Mouse (Mus musculus) heart, embryonic 10.5 days (tissue): Measurements from ENCODE around the gene Inca1. TPM values are rescaled to one million over a fixed set of nuclear protein-coding genes. Genes with fewer than 3 reads are reported as not detected.
A peak's percentile ranks its signal among the peaks of the same experiment; 100 is the strongest.

Source experiments
- DNase-seq: peaks from one replicate; pipeline ENCODE4 v3.0.0-alpha.2; 2017; ENCODE audit warnings: low spot score
- H3K27ac ChIP-seq: fragments of 300-500 bp; sonication (generic); 2 replicates; pipeline ENCODE4 v1.5.1; 2016; ENCODE audit warnings: mild to moderate bottlenecking
- H3K27me3 ChIP-seq: fragments of 300-500 bp; sonication (generic); 2 replicates; pipeline ENCODE4 v1.6.1; 2016; ENCODE audit warnings: mild to moderate bottlenecking; ENCODE audit not compliant: poor library complexity, insufficient read depth, severe bottlenecking
- H3K36me3 ChIP-seq: fragments of 300-500 bp; sonication (generic); 2 replicates; pipeline ENCODE4 v1.6.1; 2016; ENCODE audit warnings: mild to moderate bottlenecking, moderate library complexity
- H3K4me1 ChIP-seq: fragments of 300-500 bp; sonication (generic); 2 replicates; pipeline ENCODE4 v1.6.1; 2016; ENCODE audit warnings: mild to moderate bottlenecking
- H3K4me3 ChIP-seq: fragments of 300-500 bp; sonication (generic); 2 replicates; pipeline ENCODE4 v1.5.1; 2016; ENCODE audit warnings: mild to moderate bottlenecking, moderate library complexity
- H3K9me3 ChIP-seq: fragments of 300-500 bp; sonication (generic); 2 replicates; pipeline ENCODE4 v1.6.1; 2016; ENCODE audit warnings: mild to moderate bottlenecking, moderate library complexity
- WGBS: fragments of 180-500 bp; shearing (Covaris S2); methylation state at CpG from one replicate; pipeline ENCODE4 v1.1.7; 2016; 5-methylcytosine and 5-hydroxymethylcytosine counted together
- polyA plus RNA-seq: library from polyadenylated mRNA; unstranded; fragments of >200 nt; fragmentation: Nextera tagmentation; extraction: Ambion mirVana; gene quantifications from 2 replicates; pipeline ENCODE4 v1.2.1, GENCODE M21; 2016

Inca1 gene
- polyA plus RNA-seq, 1 experiment from 2014 or later, result 1.6 TPM

- Histone ChIP-seq H3K36me3 (peaks cover 1% of the 10 kb centered on the region; the same call in 1 of the 2 replicates), H3K27me3 (no peaks in the 10 kb centered on the region), H3K4me1 (peaks cover 23% of the 10 kb centered on the region), H3K9me3 (no peaks in the 10 kb centered on the region), H3K27ac (no peak overlapping the region), H3K4me3 (no peak overlapping the region)
- no peak for DNase-seq
- WGBS, result 74% methylated on average over 3 of the region's 3 CpGs
Observed at GRCm38 (mm10) chr11:70697376-70697775, 2.6 kb downstream of the Inca1 start.

- no peaks in the 10 kb centered on the region for H3K9me3 ChIP-seq
- H3K27me3 ChIP-seq, result no peaks in the 10 kb centered on the region
- no peak overlapping the region for H3K4me3 ChIP-seq
- 51% methylated on average over 3 of the region's 3 CpGs for WGBS
- no peak overlapping the region for H3K27ac ChIP-seq
- H3K36me3 ChIP-seq, result no peaks in the 10 kb centered on the region
- peaks cover 14% of the 10 kb centered on the region for H3K4me1 ChIP-seq
- no peak for DNase-seq
Observed at GRCm38 (mm10) chr11:70693504-70693903, 6.5 kb downstream of the Inca1 start.

- no peak for DNase-seq
- WGBS, result 34% methylated on average over 4 of the region's 4 CpGs
- Histone ChIP-seq H3K36me3 (peaks cover 17% of the 10 kb centered on the region), H3K27me3 (no peaks in the 10 kb centered on the region), H3K4me3 (no peak overlapping the region), H3K4me1 (peaks cover 35% of the 10 kb centered on the region), H3K9me3 (no peaks in the 10 kb centered on the region), H3K27ac (no peak overlapping the region)
Observed at GRCm38 (mm10) chr11:70689578-70689977, 10.4 kb downstream of the Inca1 start.

GRCm38 (mm10) chr11:70688372-70688771 is 11.6 kb downstream of the Inca1 start:
- Histone ChIP-seq H3K9me3 (no peaks in the 10 kb centered on the region), H3K27ac (peak overlapping the region; percentile 96), H3K27me3 (no peaks in the 10 kb centered on the region), H3K4me1 (peaks cover 35% of the 10 kb centered on the region), H3K4me3 (peak overlapping the region; percentile 92), H3K36me3 (peaks cover 28% of the 10 kb centered on the region)
- WGBS, result 10% methylated on average over 8 of the region's 8 CpGs
- no peak for DNase-seq

- DNase-seq, result peak; percentile 90
- peaks cover 37% of the 10 kb centered on the region for H3K4me1 ChIP-seq
- no peaks in the 10 kb centered on the region for H3K9me3 ChIP-seq
- WGBS, result under 1% methylated on average over 55 of the region's 55 CpGs
- H3K27me3 ChIP-seq, result no peaks in the 10 kb centered on the region
- H3K36me3 ChIP-seq, result peaks cover 35% of the 10 kb centered on the region
- H3K4me3 ChIP-seq, result peak within 1 kb of the TSS; percentile 92
- H3K27ac ChIP-seq, result peak within 1 kb of the TSS; percentile 96
Observed at GRCm38 (mm10) chr11:70687601-70688199, 12.3 kb downstream of the Inca1 start, which contains the start of gene Camta2. TSS of gene Camta2 (minus strand) at chr11:70688105.

- H3K9me3 ChIP-seq, result no peaks in the 10 kb centered on the region
- peak overlapping the region; percentile 96 for H3K27ac ChIP-seq
- no peak for DNase-seq
- 5% methylated on average over 16 of the region's 16 CpGs for WGBS
- H3K4me3 ChIP-seq, result peak overlapping the region; percentile 92
- H3K27me3 ChIP-seq, result no peaks in the 10 kb centered on the region
- H3K4me1 ChIP-seq, result peaks cover 43% of the 10 kb centered on the region
- peaks cover 40% of the 10 kb centered on the region for H3K36me3 ChIP-seq
Observed at GRCm38 (mm10) chr11:70686901-70687566, 12.9 kb downstream of the Inca1 start.

GRCm38 (mm10) chr11:70683640-70684039 is 16.3 kb downstream of the Inca1 start:
- Histone ChIP-seq H3K9me3 (no peaks in the 10 kb centered on the region), H3K4me1 (peaks cover 42% of the 10 kb centered on the region), H3K27me3 (0 out of 2 replicates have a peak, but pooled peaks cover 3% of the 10 kb centered on the region), H3K4me3 (no peak overlapping the region), H3K27ac (no peak overlapping the region), H3K36me3 (peaks cover 66% of the 10 kb centered on the region)
- 76% methylated on average over 5 of the region's 5 CpGs for WGBS
- no peak for DNase-seq

- Histone ChIP-seq H3K4me3 (0 out of 2 replicates have a peak overlapping the region, but pooled peaks have one; percentile 3), H3K9me3 (no peaks in the 10 kb centered on the region), H3K36me3 (peaks cover 71% of the 10 kb centered on the region), H3K4me1 (peaks cover 29% of the 10 kb centered on the region), H3K27me3 (0 out of 2 replicates have a peak, but pooled peaks cover 3% of the 10 kb centered on the region), H3K27ac (peak overlapping the region; percentile 69)
- 14% methylated on average over 8 of the region's 11 CpGs for WGBS
- no peak for DNase-seq
Observed at GRCm38 (mm10) chr11:70681897-70682581, 17.9 kb downstream of the Inca1 start.

GRCm38 (mm10) chr11:70681170-70681569 is 18.8 kb downstream of the Inca1 start:
- Histone ChIP-seq H3K27ac (peak overlapping the region; percentile 69; the same call in 1 of the 2 replicates), H3K4me3 (no peak overlapping the region), H3K36me3 (peaks cover 76% of the 10 kb centered on the region), H3K27me3 (0 out of 2 replicates have a peak, but pooled peaks cover 3% of the 10 kb centered on the region), H3K9me3 (no peaks in the 10 kb centered on the region), H3K4me1 (peaks cover 25% of the 10 kb centered on the region)
- no peak for DNase-seq
- WGBS, result 55% methylated on average over 12 of the region's 12 CpGs

GRCm38 (mm10) chr11:70679894-70680293 is 20.1 kb downstream of the Inca1 start:
- WGBS, result 91% methylated on average over 8 of the region's 8 CpGs

GRCm38 (mm10) chr11:70679361-70679760 is 20.6 kb downstream of the Inca1 start:
- H3K4me1 ChIP-seq, result peaks cover 25% of the 10 kb centered on the region
- no peak for DNase-seq
- no peaks in the 10 kb centered on the region for H3K9me3 ChIP-seq
- peaks cover 75% of the 10 kb centered on the region for H3K36me3 ChIP-seq
- WGBS, result 92% methylated on average over 8 of the region's 8 CpGs
- no peak overlapping the region for H3K27ac ChIP-seq
- no peak overlapping the region for H3K4me3 ChIP-seq
- 0 out of 2 replicates have a peak, but pooled peaks cover 3% of the 10 kb centered on the region for H3K27me3 ChIP-seq

More at GRCm38 (mm10) chr11:70679894-70680293, 20.1 kb downstream of the Inca1 start:
- H3K4me1 ChIP-seq, result peaks cover 24% of the 10 kb centered on the region
- 0 out of 2 replicates have a peak, but pooled peaks cover 3% of the 10 kb centered on the region for H3K27me3 ChIP-seq
- no peak overlapping the region for H3K27ac ChIP-seq
- no peak for DNase-seq
- peaks cover 76% of the 10 kb centered on the region for H3K36me3 ChIP-seq
- no peaks in the 10 kb centered on the region for H3K9me3 ChIP-seq
- no peak overlapping the region for H3K4me3 ChIP-seq

GRCm38 (mm10) chr11:70678576-70678975 is 21.4 kb downstream of the Inca1 start:
- H3K27ac ChIP-seq, result no peak overlapping the region
- H3K36me3 ChIP-seq, result peaks cover 75% of the 10 kb centered on the region
- H3K27me3 ChIP-seq, result 0 out of 2 replicates have a peak, but pooled peaks cover 3% of the 10 kb centered on the region
- WGBS, result 81% methylated on average over 2 of the region's 2 CpGs
- DNase-seq, result no peak
- H3K9me3 ChIP-seq, result no peaks in the 10 kb centered on the region
- H3K4me3 ChIP-seq, result no peak overlapping the region
- peaks cover 27% of the 10 kb centered on the region for H3K4me1 ChIP-seq

GRCm38 (mm10) chr11:70678092-70678491 is 21.9 kb downstream of the Inca1 start:
- no peak overlapping the region for H3K4me3 ChIP-seq
- H3K36me3 ChIP-seq, result peaks cover 71% of the 10 kb centered on the region
- no peaks in the 10 kb centered on the region for H3K9me3 ChIP-seq
- 0 out of 2 replicates have a peak, but pooled peaks cover 3% of the 10 kb centered on the region for H3K27me3 ChIP-seq
- no peak overlapping the region for H3K27ac ChIP-seq
- WGBS, result 83% methylated on average over 9 of the region's 9 CpGs
- no peak for DNase-seq
- H3K4me1 ChIP-seq, result peaks cover 27% of the 10 kb centered on the region
